Mouse (Mus musculus) stomach, embryonic 16.5 days (tissue): ENCODE results near the gene Lkaaear1. TPM values are rescaled to one million over a fixed set of nuclear protein-coding genes. Genes with fewer than 3 reads are reported as not detected.

ENCODE experiments used
- ATAC-seq: fragments of 200-750 bp; cut with Nextera tagmentation; 2 replicates; pipeline ENCODE4 v1.8.0; 2017; ENCODE audit warnings: moderate number of reproducible peaks, moderate TSS enrichment; ENCODE audit not compliant: insufficient read depth, low FRiP score
- H3K27ac ChIP-seq: fragments of 300-500 bp; sonication (generic); 2 replicates; pipeline ENCODE4 v1.5.1; 2014; ENCODE audit warnings: low read length
- H3K27me3 ChIP-seq: fragments of 300-500 bp; sonication (generic); 2 replicates; pipeline ENCODE4 v1.6.1; 2014; ENCODE audit warnings: low read length, control low read depth, mixed read lengths; ENCODE audit not compliant: control insufficient read depth, insufficient read depth
- H3K36me3 ChIP-seq: fragments of 300-500 bp; sonication (generic); 2 replicates; pipeline ENCODE4 v1.6.1; 2014; ENCODE audit warnings: low read length; ENCODE audit not compliant: control insufficient read depth, insufficient read depth
- H3K4me1 ChIP-seq: fragments of 300-500 bp; sonication (generic); 2 replicates; pipeline ENCODE4 v1.6.1; 2014; ENCODE audit warnings: low read length, control low read depth, mixed read lengths; ENCODE audit not compliant: control insufficient read depth, insufficient read depth
- H3K4me2 ChIP-seq: fragments of 300-500 bp; sonication (generic); 2 replicates; pipeline ENCODE4 v1.6.1; 2014; ENCODE audit warnings: low read depth, low read length, mixed read lengths
- H3K4me3 ChIP-seq: fragments of 300-500 bp; sonication (generic); replicated peaks from 2 replicates; pipeline ENCODE4 v1.5.1; 2014; ENCODE audit warnings: mild to moderate bottlenecking, low read length
- H3K9ac ChIP-seq: fragments of 300-500 bp; sonication (generic); 2 replicates; pipeline ENCODE4 v1.6.1; 2014; ENCODE audit warnings: low read length
- H3K9me3 ChIP-seq: fragments of 300-500 bp; sonication (generic); replicated peaks from 2 replicates; pipeline ENCODE4 v1.6.1; 2016; ENCODE audit warnings: low read length, control low read depth; ENCODE audit not compliant: control insufficient read depth
- WGBS: fragments of 180-500 bp; shearing (Covaris S2); extraction: QIAGEN DNeasy Blood & Tissue Kit; methylation state at CpG from one replicate; pipeline ENCODE4 v1.1.7; 2014; 5-methylcytosine and 5-hydroxymethylcytosine counted together
- polyA plus RNA-seq: library from polyadenylated mRNA; unstranded; fragments of >200 nt; fragmentation: Nextera tagmentation; extraction: Ambion mirVana; gene quantifications from 2 replicates; pipeline ENCODE4 v1.2.1, GENCODE M21; 2015

Lkaaear1 gene
- polyA plus RNA-seq, 1 experiment from 2014 or later: not detected

GRCm38 (mm10) chr2:181653065-181653464, 45.2 kb downstream of the Lkaaear1 start:
- no peaks in the 10 kb centered on the region for H3K4me1 ChIP-seq
- no peaks in the 10 kb centered on the region for H3K9me3 ChIP-seq
- H3K4me2 ChIP-seq: no peak overlapping the region
- H3K9ac ChIP-seq: no peak overlapping the region
- no peak overlapping the region for H3K27ac ChIP-seq
- H3K27me3 ChIP-seq: no peaks in the 10 kb centered on the region
- H3K36me3 ChIP-seq: peaks cover 24% of the 10 kb centered on the region
- 0 out of 2 replicates have a peak, but pooled peaks have one; percentile 15 for ATAC-seq
- H3K4me3 ChIP-seq: no peak overlapping the region

DNA sequence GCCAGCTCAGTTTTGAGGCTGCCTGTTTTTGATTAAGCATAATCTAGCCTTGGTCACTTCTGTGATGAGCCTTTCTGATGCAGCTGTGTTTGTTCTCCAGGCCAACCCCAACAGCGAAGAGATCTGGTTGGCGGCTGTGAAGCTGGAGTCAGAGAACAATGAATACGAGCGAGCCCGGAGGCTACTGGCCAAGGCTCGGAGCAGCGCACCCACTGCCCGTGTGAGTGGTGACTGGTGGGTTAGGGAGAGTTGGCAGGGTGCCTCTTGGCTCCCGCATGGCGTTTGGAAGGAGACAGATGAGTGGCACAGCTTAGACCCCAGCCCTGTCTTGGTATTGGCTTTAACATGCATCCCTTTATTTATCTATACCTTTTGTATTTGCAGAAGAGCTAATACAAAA, 49.3 kb downstream of the Lkaaear1 start:
- Histone ChIP-seq H3K9ac (no peak overlapping the region), H3K4me2 (no peak overlapping the region), H3K4me3 (no peak overlapping the region), H3K36me3 (peaks cover 13% of the 10 kb centered on the region; the same call in 1 of the 2 replicates), H3K4me1 (no peaks in the 10 kb centered on the region), H3K27me3 (no peaks in the 10 kb centered on the region), H3K9me3 (no peaks in the 10 kb centered on the region), H3K27ac (no peak overlapping the region)
- no peak for ATAC-seq
- WGBS: 91% methylated on average over 10 of the region's 10 CpGs

Other genes with a start within 250 kb of the Lkaaear1 start
- 7.9 and 9.7 TPM in 2 replicates for gene Zbtb46, start 239.0 kb downstream of the Lkaaear1 start, polyA plus RNA-seq
- 0.12 and 0.16 TPM in 2 replicates for gene Abhd16b, start 205.2 kb downstream of the Lkaaear1 start, polyA plus RNA-seq
- gene Tpd52l2, start 201.3 kb downstream of the Lkaaear1 start, polyA plus RNA-seq: 139 and 142 TPM in 2 replicates
- 77.5 and 84.9 TPM in 2 replicates for gene Dnajc5, start 178.0 kb downstream of the Lkaaear1 start, polyA plus RNA-seq
- gene Uckl1, start 113.5 kb downstream of the Lkaaear1 start, polyA plus RNA-seq: 70.9 and 83.3 TPM in 2 replicates
- gene Prpf6, start 106.6 kb downstream of the Lkaaear1 start, polyA plus RNA-seq: 58.9 and 59.1 TPM in 2 replicates
- 32.6 and 33.8 TPM in 2 replicates for gene Zfp512b, start 105.6 kb downstream of the Lkaaear1 start, polyA plus RNA-seq
- 25.7 and 26.7 TPM in 2 replicates for gene Samd10, start 99.2 kb downstream of the Lkaaear1 start, polyA plus RNA-seq
- 0.31 TPM in 1 of 2 replicates, not detected in the other for gene Gm29797, start 41.4 kb downstream of the Lkaaear1 start, polyA plus RNA-seq
- 25.4 and 25.5 TPM in 2 replicates for gene Sox18, start 26.8 kb downstream of the Lkaaear1 start, polyA plus RNA-seq
- 19.3 and 19.7 TPM in 2 replicates for gene Tcea2, start 18.1 kb downstream of the Lkaaear1 start, polyA plus RNA-seq
- gene Rgs19, start 4.5 kb downstream of the Lkaaear1 start, polyA plus RNA-seq: 54.2 and 55.3 TPM in 2 replicates
- gene Oprl1, start 16.6 kb upstream of the Lkaaear1 start, polyA plus RNA-seq: 1.3 and 1.4 TPM in 2 replicates
- gene Myt1, start 64.9 kb upstream of the Lkaaear1 start, polyA plus RNA-seq: 1.9 and 2.0 TPM in 2 replicates
- gene Pcmtd2, start 139.4 kb upstream of the Lkaaear1 start, polyA plus RNA-seq: 29.3 and 33.0 TPM in 2 replicates
- gene Polr3k, start 165.9 kb upstream of the Lkaaear1 start, polyA plus RNA-seq: 76.8 and 79.1 TPM in 2 replicates